Mouse (Mus musculus) splenic B cell, adult 2 months (primary cell): ENCODE data around the gene Gm17509.

ENCODE experiments used
- DNase-seq: peaks from one replicate; pipeline ENCODE4 v3.0.0-alpha.2; 2011; ENCODE audit warnings: low read depth, low spot score
- H3K27me3 ChIP-seq: 2 replicates; pipeline ENCODE4 v1.6.1; 2012; ENCODE audit warnings: mild to moderate bottlenecking, low read length, moderate library complexity, mixed read lengths; ENCODE audit not compliant: control insufficient read depth, poor library complexity, insufficient read depth, severe bottlenecking
- H3K36me3 ChIP-seq: 2 replicates; pipeline ENCODE4 v1.6.1; 2012; ENCODE audit warnings: mild to moderate bottlenecking, low read length, moderate library complexity, mixed read lengths; ENCODE audit not compliant: control insufficient read depth, poor library complexity, insufficient read depth, severe bottlenecking

Gene Gm17509

GRCm38 (mm10) chr13:117219871-117220500 is 889 bp downstream of the Gm17509 start:
- Histone ChIP-seq H3K36me3 (no peaks in the 10 kb centered on the region), H3K27me3 (peaks cover 2% of the 10 kb centered on the region)
- DNase-seq = no peak

- Histone ChIP-seq H3K27me3 (peaks cover 2% of the 10 kb centered on the region), H3K36me3 (no peaks in the 10 kb centered on the region)
- no peak for DNase-seq
Observed at GRCm38 (mm10) chr13:117218092-117218491, 2.8 kb downstream of the Gm17509 start.

GRCm38 (mm10) chr13:117217621-117218020 is 3.3 kb downstream of the Gm17509 start:
- no peak for DNase-seq
- Histone ChIP-seq H3K36me3 (no peaks in the 10 kb centered on the region), H3K27me3 (peaks cover 2% of the 10 kb centered on the region)

GRCm38 (mm10) chr13:117216752-117217363 is 4.0 kb downstream of the Gm17509 start:
- Histone ChIP-seq H3K36me3 (no peaks in the 10 kb centered on the region), H3K27me3 (peaks cover 2% of the 10 kb centered on the region)
- DNase-seq = no peak

- peaks cover 2% of the 10 kb centered on the region for H3K27me3 ChIP-seq
- H3K36me3 ChIP-seq = no peaks in the 10 kb centered on the region
- peak; percentile 66 for DNase-seq
Observed at GRCm38 (mm10) chr13:117216126-117216525, 4.7 kb downstream of the Gm17509 start.

GRCm38 (mm10) chr13:117215481-117215880 is 5.4 kb downstream of the Gm17509 start:
- DNase-seq = no peak
- no peaks in the 10 kb centered on the region for H3K36me3 ChIP-seq
- H3K27me3 ChIP-seq = no peaks in the 10 kb centered on the region; the same call in none of the 2 replicates

GRCm38 (mm10) chr13:117211386-117211875 is 9.4 kb downstream of the Gm17509 start:
- Histone ChIP-seq H3K36me3 (no peaks in the 10 kb centered on the region), H3K27me3 (no peaks in the 10 kb centered on the region)
- peak; percentile 81 for DNase-seq

- Histone ChIP-seq H3K27me3 (no peaks in the 10 kb centered on the region), H3K36me3 (no peaks in the 10 kb centered on the region)
- no peak for DNase-seq
Observed at GRCm38 (mm10) chr13:117208236-117208635, 12.6 kb downstream of the Gm17509 start, which contains the start of gene Emb. TSS of gene Emb (plus strand) at chr13:117208536.

- no peaks in the 10 kb centered on the region for H3K36me3 ChIP-seq
- no peak for DNase-seq
- no peaks in the 10 kb centered on the region for H3K27me3 ChIP-seq
Observed at GRCm38 (mm10) chr13:117206066-117206465, 14.8 kb downstream of the Gm17509 start.

GRCm38 (mm10) chr13:117204685-117205084 is 16.2 kb downstream of the Gm17509 start:
- Histone ChIP-seq H3K36me3 (no peaks in the 10 kb centered on the region), H3K27me3 (no peaks in the 10 kb centered on the region)
- no peak for DNase-seq

- no peaks in the 10 kb centered on the region for H3K36me3 ChIP-seq
- H3K27me3 ChIP-seq = no peaks in the 10 kb centered on the region
- DNase-seq = peak; percentile 53
Observed at GRCm38 (mm10) chr13:117202755-117203471, 18.0 kb downstream of the Gm17509 start.

- no peaks in the 10 kb centered on the region for H3K27me3 ChIP-seq
- peak; percentile 91 for DNase-seq
Observed at GRCm38 (mm10) chr13:117198402-117199083, 22.3 kb downstream of the Gm17509 start.

GRCm38 (mm10) chr13:117197666-117198065 is 23.2 kb downstream of the Gm17509 start:
- DNase-seq = no peak
- Histone ChIP-seq H3K36me3 (no peaks in the 10 kb centered on the region), H3K27me3 (no peaks in the 10 kb centered on the region)

More at GRCm38 (mm10) chr13:117198402-117199083, 22.3 kb downstream of the Gm17509 start:
- H3K36me3 ChIP-seq = no peaks in the 10 kb centered on the region

- Histone ChIP-seq H3K36me3 (no peaks in the 10 kb centered on the region), H3K27me3 (no peaks in the 10 kb centered on the region)
- DNase-seq = peak; percentile 39
Observed at GRCm38 (mm10) chr13:117195569-117196495, 25.0 kb downstream of the Gm17509 start.
